26 mouse cellular contexts compared by ENCODE assay signal in the genomic region with DNA sequence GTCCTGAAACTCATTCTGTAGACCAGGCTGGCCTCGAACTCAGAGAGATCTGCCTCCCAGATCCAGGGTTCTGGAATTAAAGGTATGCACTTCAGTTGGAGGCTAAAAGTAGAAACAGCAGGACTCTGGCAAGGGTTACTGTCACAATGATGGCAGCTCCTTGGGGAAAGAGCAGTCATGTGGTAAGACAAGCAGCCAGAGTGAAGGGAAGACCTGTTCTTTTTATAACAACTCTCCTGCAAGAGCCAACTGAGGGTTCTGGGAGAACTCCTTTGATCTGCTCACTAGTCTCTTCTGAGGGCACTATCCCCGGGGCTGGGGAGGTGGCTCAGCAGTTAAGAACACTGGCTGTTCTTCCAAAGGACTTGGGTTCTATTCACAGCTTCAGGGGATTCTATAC.
DNase-seq lines count a peak whose midpoint lies in the region; ATAC-seq and TF ChIP-seq lines count a peak whose summit lies in the region.
"Had no signal": no experiment of that assay in that cellular context is flagged by ENCODE, and none has a peak within 500 bp of the region (broad histone marks: within the 10 kb centered on the region; RNA-seq: fewer than 3 reads in every experiment).

No protein-coding gene starts in this region.

- ATAC-seq in forebrain, embryonic 11.5 days (replicated peaks; ENCODE audit: low FRiP score), result no peak
- ATAC-seq in forebrain, embryonic 14.5 days, result no peak
- ATAC-seq in heart, embryonic 12.5 days (ENCODE audit: insufficient number of reproducible peaks, low FRiP score), result no peak
- no peak for ATAC-seq in liver, postnatal 0 days
- ATAC-seq: CD4-positive, CD25-positive, alpha-beta regulatory T cell, adult 4 months; forebrain, embryonic 16.5 days; intestine, embryonic 16.5 days had no signal

- peaks cover 5% of the 10 kb centered on the region; the same call in 1 of the 2 replicates for H3K27me3 ChIP-seq in forebrain, embryonic 11.5 days (ENCODE audit: control insufficient read depth, insufficient read depth, low read length)
- no peaks in the 10 kb centered on the region for H3K27me3 ChIP-seq in forebrain, embryonic 14.5 days (replicated peaks; ENCODE audit: control insufficient read depth, insufficient read depth, low read length)
- H3K27me3 ChIP-seq in heart, adult 2 months (ENCODE audit: control insufficient read depth, insufficient read depth, low read length), result no peaks in the 10 kb centered on the region
- H3K27me3 ChIP-seq in heart, embryonic 12.5 days (replicated peaks), result peaks cover 10% of the 10 kb centered on the region; the same call in 1 of the 2 replicates
- peaks cover 6% of the 10 kb centered on the region; the same call in 1 of the 2 replicates for H3K27me3 ChIP-seq in liver, postnatal 0 days (ENCODE audit: insufficient read depth, low read length)

- H3K79me2 ChIP-seq in heart, adult 2 months (replicated peaks; ENCODE audit: control insufficient read depth, insufficient read depth, low read length), result no peaks in the 10 kb centered on the region

- TF ChIP-seq CTCF in heart, adult 2 months (IDR thresholded peaks at IDR 0.05), result no peak
- TF ChIP-seq CTCF in liver, postnatal 0 days (IDR thresholded peaks at IDR 0.05; ENCODE audit: low read depth), result no peak

- intact Hi-C loops in heart, adult 2 months (cut with DNase I), result no loop called here

- peak; percentile 34 for DNase-seq in forebrain, embryonic 11.5 days (ENCODE audit: low spot score)
- no peak for DNase-seq in forebrain, embryonic 14.5 days (ENCODE audit: low spot score)
- peak in 1 of 2 experiments; percentile 53 for DNase-seq in heart, adult 2 months
- peak; percentile 8 for DNase-seq in liver, postnatal 0 days
- DNase-seq in liver, result no peak
- no peak for DNase-seq in right cerebral cortex, postnatal 4 days
- DNase-seq: adrenal gland, postnatal 10 days; B cell, adult 2 months; cerebellum, adult 11 months; cerebellum, adult 8-10 months; cerebellum, postnatal 14 days; embryo, embryonic 11 days; gastrocnemius, adult 2 months; gastrocnemius, postnatal 25 days; kidney, adult 8-10 months had no signal

- no peaks in the 10 kb centered on the region for H3K36me3 ChIP-seq in forebrain, embryonic 11.5 days (ENCODE audit: control insufficient read depth, insufficient read depth, low read length)
- H3K36me3 ChIP-seq in forebrain, embryonic 14.5 days (ENCODE audit: control insufficient read depth, insufficient read depth, low read length), result no peaks in the 10 kb centered on the region
- H3K36me3 ChIP-seq in heart, adult 2 months (ENCODE audit: control insufficient read depth, insufficient read depth, low read length), result no peaks in the 10 kb centered on the region
- no peaks in the 10 kb centered on the region for H3K36me3 ChIP-seq in heart, embryonic 12.5 days
- no peaks in the 10 kb centered on the region for H3K36me3 ChIP-seq in liver, postnatal 0 days (replicated peaks; ENCODE audit: insufficient read depth, low read length)
- H3K36me3 ChIP-seq: embryonic facial prominence, embryonic 15.5 days; forebrain, embryonic 10.5 days; G1E; heart, embryonic 13.5 days; hindbrain, embryonic 10.5 days had no signal

- no peak for TF ChIP-seq POLR2A in heart, adult 2 months (IDR thresholded peaks at IDR 0.05; ENCODE audit: insufficient read depth, low read depth, low read length)

- no peak for TF ChIP-seq EP300 in heart, adult 2 months (IDR thresholded peaks at IDR 0.05; ENCODE audit: insufficient read depth, low read depth, low read length)
- no peak for TF ChIP-seq EP300 in liver, postnatal 0 days (IDR thresholded peaks at IDR 0.05; ENCODE audit: low read depth)

- H3K4me2 ChIP-seq in forebrain, embryonic 11.5 days (ENCODE audit: low read depth, low read length, severe bottlenecking), result no peak overlapping the region
- H3K4me2 ChIP-seq in forebrain, embryonic 14.5 days (ENCODE audit: low read length), result no peak overlapping the region
- no peak overlapping the region for H3K4me2 ChIP-seq in heart, embryonic 12.5 days
- no peak overlapping the region for H3K4me2 ChIP-seq in liver, postnatal 0 days (ENCODE audit: low read depth, low read length)
- H3K4me2 ChIP-seq: embryonic facial prominence, embryonic 15.5 days; heart, embryonic 13.5 days; hindbrain, embryonic 14.5 days had no signal

- H3K9me3 ChIP-seq in forebrain, embryonic 11.5 days (ENCODE audit: control insufficient read depth, low read length), result no peaks in the 10 kb centered on the region
- no peaks in the 10 kb centered on the region for H3K9me3 ChIP-seq in forebrain, embryonic 14.5 days (replicated peaks; ENCODE audit: control insufficient read depth, low read length)
- H3K9me3 ChIP-seq in heart, embryonic 12.5 days (replicated peaks), result no peaks in the 10 kb centered on the region
- H3K9me3 ChIP-seq in liver, postnatal 0 days (ENCODE audit: low read length), result no peaks in the 10 kb centered on the region
- H3K9me3 ChIP-seq: embryonic facial prominence, embryonic 15.5 days; forebrain, embryonic 10.5 days; G1E; heart, embryonic 13.5 days; hindbrain, embryonic 10.5 days had no signal

- no peak overlapping the region for H3K9ac ChIP-seq in forebrain, embryonic 11.5 days (ENCODE audit: low read length)
- H3K9ac ChIP-seq in forebrain, embryonic 14.5 days (ENCODE audit: low read length), result no peak overlapping the region
- no peak overlapping the region for H3K9ac ChIP-seq in heart, adult 2 months (ENCODE audit: low read depth, low read length)
- no peak overlapping the region for H3K9ac ChIP-seq in heart, embryonic 12.5 days
- H3K9ac ChIP-seq in liver, postnatal 0 days (replicated peaks), result no peak overlapping the region
- H3K9ac ChIP-seq: embryonic facial prominence, embryonic 15.5 days; heart, embryonic 13.5 days; hindbrain, embryonic 14.5 days had no signal

- 67% methylated on average over 2 of the region's 2 CpGs for WGBS in forebrain, embryonic 11.5 days
- WGBS in forebrain, embryonic 14.5 days, result 69% methylated on average over 2 of the region's 2 CpGs
- WGBS in heart, adult 2 months, result 41% methylated on average over 2 of the region's 2 CpGs
- 26% methylated on average over 2 of the region's 2 CpGs for WGBS in heart, embryonic 12.5 days
- 33% methylated on average over 2 of the region's 2 CpGs for WGBS in liver, postnatal 0 days (ENCODE audit: insufficient replicate concordance)

- H3K4me1 ChIP-seq in forebrain, embryonic 11.5 days (replicated peaks; ENCODE audit: control insufficient read depth, insufficient read depth, low read length), result no peaks in the 10 kb centered on the region
- no peaks in the 10 kb centered on the region for H3K4me1 ChIP-seq in forebrain, embryonic 14.5 days (ENCODE audit: control insufficient read depth, insufficient read depth, low read length)
- no peaks in the 10 kb centered on the region for H3K4me1 ChIP-seq in heart, adult 2 months (ENCODE audit: control insufficient read depth, insufficient read depth, low read length)
- no peaks in the 10 kb centered on the region; the same call in 1 of the 2 replicates for H3K4me1 ChIP-seq in heart, embryonic 12.5 days (replicated peaks)
- H3K4me1 ChIP-seq in liver, postnatal 0 days (ENCODE audit: insufficient read depth), result no peaks in the 10 kb centered on the region
- H3K4me1 ChIP-seq: embryonic facial prominence, embryonic 15.5 days; forebrain, embryonic 10.5 days; heart, embryonic 13.5 days had no signal

- H3K4me3 ChIP-seq in forebrain, embryonic 11.5 days (ENCODE audit: low read depth, low read length), result no peak overlapping the region
- H3K4me3 ChIP-seq in forebrain, embryonic 14.5 days (ENCODE audit: low read depth, low read length), result no peak overlapping the region
- H3K4me3 ChIP-seq in heart, adult 2 months, result no peak overlapping the region
- H3K4me3 ChIP-seq in heart, embryonic 12.5 days, result no peak overlapping the region
- no peak overlapping the region for H3K4me3 ChIP-seq in liver, postnatal 0 days (ENCODE audit: low read depth, low read length)
- H3K4me3 ChIP-seq: embryonic facial prominence, embryonic 15.5 days; erythroblast, embryonic 14.5 days; forebrain, embryonic 10.5 days; gastrocnemius, adult 2 months; heart, embryonic 13.5 days; hindbrain, embryonic 10.5 days had no signal

- H3K27ac ChIP-seq in forebrain, embryonic 11.5 days (ENCODE audit: low read depth, low read length), result no peak overlapping the region
- no peak overlapping the region for H3K27ac ChIP-seq in forebrain, embryonic 14.5 days (ENCODE audit: low read depth, low read length)
- H3K27ac ChIP-seq in heart, adult 2 months, result peak overlapping the region; percentile 41; the same call in 1 of the 2 replicates
- H3K27ac ChIP-seq in heart, embryonic 12.5 days (ENCODE audit: poor library complexity, severe bottlenecking), result no peak overlapping the region
- H3K27ac ChIP-seq in liver, postnatal 0 days (ENCODE audit: low read depth), result no peak overlapping the region
- H3K27ac ChIP-seq: embryonic facial prominence, embryonic 15.5 days; forebrain, embryonic 10.5 days; gastrocnemius, adult 2 months; heart, embryonic 13.5 days; hindbrain, embryonic 10.5 days; hindbrain, embryonic 14.5 days had no signal

Comparison
In these comparisons a context has a peak if more than half of its experiments do, and no peak if none do; other contexts are left out.
1. DNase-seq: peak in forebrain, embryonic 11.5 days (single experiment) and liver, postnatal 0 days (single experiment); none in forebrain, embryonic 14.5 days (single experiment), liver (single experiment) and right cerebral cortex, postnatal 4 days (single experiment).